Mouse (Mus musculus) embryo, embryonic 11 days (tissue): ENCODE measurements at regions not wholly inside any gene's neighbourhood (a gene's known extent, or its start where the extent isn't known, plus 50 kb on each side); places are given as distances from the start of the nearest gene placed in this dataset.

Experiments
- DNase-seq: peaks from one replicate; pipeline ENCODE4 v3.0.0-alpha.2; 2015

GRCm38 (mm10) chr11:50547776-50548175 lies 54.1 kb upstream of the Adamts2 start:
- no peak for DNase-seq

DNA sequence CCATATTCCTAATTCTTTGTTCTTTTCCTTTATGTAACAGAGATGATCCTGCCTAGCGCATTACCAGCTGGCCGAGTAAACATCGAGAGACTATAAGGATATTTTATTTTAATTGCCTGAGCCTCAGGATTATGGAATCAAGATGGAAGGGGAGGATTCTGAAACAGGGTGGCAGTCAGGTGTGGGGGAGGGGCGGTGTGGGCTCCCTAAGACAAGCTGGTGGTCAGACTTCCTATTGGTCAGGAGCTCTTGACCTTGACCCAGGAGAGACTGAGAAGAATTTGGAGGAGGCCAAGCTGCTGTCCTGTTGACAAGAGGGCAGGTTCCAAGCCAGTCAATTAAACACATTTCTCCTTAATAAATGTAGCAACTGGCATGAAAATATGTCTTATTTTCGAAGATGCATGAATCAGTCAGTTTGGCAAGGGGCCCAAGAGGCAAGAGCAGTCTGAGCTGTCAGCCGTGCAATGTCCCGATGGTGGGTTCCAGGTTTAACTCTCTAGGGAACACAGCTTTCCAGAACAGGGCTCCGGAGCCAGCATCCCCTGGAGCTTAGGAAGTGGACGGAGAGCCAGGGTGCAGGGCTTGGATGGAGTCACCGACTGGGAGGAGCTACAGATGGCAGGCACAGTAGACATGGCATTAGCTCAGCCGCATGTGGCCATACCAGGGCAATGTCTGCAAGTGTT lies 55.3 kb upstream of the Adamts2 start:
- DNase-seq: no peak

- no peak for DNase-seq
Observed at GRCm38 (mm10) chr11:50545421-50545820, 56.5 kb upstream of the Adamts2 start.

- no peak for DNase-seq
Observed at GRCm38 (mm10) chr11:50540136-50540535, 61.7 kb upstream of the Adamts2 start.

- DNase-seq: no peak
Observed at GRCm38 (mm10) chr11:50534266-50534665, 67.6 kb upstream of the Adamts2 start.

DNA sequence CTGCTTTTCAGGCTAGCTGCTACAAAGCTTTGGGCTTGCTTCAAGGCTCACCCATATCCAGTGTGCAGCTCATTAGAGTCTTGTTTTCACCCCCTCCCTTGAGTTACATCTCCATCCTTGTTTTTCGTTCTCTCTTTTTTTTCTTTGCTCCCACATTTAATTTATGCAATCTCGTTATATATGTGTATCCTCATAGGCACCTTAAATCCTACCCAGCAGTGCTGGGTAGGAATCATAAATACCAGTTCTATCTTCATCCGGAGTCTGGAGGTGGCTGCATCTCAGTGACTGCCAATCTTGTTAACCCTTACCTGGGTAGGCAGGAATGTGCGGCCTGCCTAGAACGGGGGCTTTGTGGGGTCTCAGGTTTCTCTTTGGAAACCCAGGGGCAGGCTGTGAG lies 74.0 kb upstream of the Adamts2 start:
- no peak for DNase-seq

GRCm38 (mm10) chr11:50520162-50520561 lies 81.7 kb upstream of the Adamts2 start:
- DNase-seq: no peak

DNA sequence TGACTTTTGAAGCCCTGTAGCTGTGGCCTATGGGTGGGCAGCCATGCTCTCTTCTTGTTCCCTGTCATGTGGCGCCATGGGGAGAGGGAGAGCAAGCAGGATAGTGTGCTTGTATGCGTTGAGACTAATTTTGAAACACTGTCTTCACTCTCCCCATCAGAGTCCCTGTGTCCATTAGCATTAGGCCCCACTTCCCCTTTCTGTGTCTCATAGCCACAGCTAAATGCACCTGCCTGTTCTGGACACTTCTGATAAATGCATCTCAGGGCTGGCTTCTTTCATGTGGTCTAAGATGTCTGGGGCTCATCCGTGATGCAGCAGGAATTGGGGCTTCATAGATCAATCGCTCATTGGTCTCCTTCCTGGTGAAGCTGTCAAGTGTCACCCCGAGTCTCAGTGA lies 77.0 kb upstream of the Rufy1 start:
- no peak for DNase-seq

DNA sequence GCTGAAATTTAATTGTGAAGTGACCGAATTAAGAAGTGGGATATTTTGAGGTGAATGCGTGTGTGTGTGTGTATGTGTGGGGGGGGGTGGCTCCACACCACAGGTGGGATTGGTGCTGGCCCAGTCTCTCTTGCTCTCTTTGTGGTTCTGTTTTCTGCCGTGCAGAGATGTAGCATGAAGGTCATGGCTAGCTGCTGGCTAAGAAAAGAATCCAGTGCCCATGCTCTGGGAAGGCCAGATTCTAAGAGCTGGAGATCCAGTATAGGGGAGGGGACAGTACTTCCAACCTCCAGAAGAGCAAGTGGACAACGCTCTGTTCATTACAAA lies 76.5 kb upstream of the Rufy1 start:
- no peak for DNase-seq

DNA sequence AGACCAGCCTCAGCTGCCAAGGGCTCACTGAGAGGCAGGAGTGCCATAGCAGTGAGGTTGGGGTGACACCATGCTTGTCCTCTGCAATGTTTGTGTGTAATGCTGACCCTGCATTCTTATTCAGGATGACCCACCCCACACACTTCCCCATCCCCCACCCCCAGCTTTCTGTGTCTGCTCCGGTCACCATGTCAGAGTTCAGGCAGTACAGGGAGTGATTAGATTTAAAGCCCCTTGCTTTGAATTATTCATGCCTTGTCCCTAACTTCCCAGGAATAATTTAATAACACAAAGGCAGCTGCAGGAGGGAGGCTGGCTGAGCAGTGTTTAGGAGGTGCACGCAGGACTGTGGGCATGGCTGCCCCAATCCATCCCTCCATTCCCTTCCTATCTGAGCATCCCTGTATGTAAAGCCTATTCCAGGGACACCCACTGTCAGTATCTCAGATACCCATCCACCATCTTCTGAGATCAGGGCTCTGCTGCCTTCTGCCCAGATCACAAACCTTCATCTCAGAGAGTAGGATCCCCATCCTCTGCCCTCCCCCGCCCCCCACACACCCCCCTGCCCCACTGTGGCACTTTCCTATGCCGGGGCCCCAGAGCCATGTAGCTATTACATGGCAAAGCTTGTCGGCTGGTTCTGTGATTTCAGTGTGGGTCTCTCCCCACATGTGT lies 76.0 kb upstream of the Rufy1 start:
- DNase-seq: peak; percentile 55

DNA sequence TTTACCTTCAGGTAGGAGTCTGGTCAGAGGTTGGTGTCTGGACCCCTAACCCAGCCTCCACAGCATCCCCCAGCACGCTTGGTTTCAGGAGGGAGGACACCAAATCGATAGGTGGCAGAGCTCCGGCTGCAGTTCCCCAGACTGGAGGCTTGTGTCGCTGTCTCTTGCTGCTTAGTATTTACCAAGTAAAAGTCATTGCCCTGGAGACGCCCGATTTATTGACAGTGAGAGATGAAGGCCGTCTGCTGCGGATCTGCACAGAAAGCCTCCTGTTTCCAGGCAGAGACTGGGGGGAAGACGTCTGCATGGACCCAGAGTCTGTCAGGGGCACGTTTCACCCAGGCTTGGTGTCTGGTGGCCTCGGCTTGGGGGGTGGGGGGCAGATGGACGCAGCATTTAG lies 70.4 kb upstream of the Rufy1 start:
- no peak for DNase-seq

GRCm38 (mm10) chr11:50493123-50493476 lies 62.2 kb upstream of the Rufy1 start:
- no peak for DNase-seq

DNA sequence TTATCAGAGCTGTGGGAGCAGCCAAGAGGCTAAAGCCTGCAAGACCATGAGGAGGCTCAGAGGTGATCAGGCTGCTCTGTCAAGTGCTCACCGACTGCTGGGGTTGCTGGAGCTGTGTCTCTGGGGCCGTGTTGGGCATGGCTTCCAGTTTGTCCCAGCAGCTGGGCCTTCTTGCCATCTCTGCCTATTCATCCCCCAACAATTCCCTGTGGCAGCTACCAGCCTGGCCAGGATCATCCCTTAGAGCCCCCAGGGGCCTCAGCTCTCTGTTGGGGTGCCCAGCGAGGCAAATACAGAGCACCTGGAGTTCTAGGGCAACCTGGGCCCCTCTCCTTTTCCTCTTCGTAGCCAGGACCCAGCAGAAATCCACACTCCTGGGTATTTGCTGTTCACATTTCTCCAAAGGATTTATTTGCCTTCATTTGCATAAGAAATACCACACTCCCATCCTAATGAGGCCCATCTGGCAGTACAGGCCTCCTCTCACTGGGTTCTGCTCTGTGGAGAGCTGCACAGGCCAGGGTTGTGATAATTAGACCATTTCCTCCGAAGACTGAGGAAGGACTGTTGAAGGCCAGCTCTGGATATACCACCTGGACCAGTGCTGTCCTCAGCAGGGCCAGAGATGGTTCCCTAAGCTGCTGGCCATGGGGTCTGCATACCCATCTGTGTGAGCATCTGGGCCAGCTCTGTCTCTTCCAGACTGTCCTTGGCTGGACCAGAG lies 61.6 kb upstream of the Rufy1 start:
- DNase-seq: no peak

- no peak for DNase-seq
Observed at GRCm38 (mm10) chr11:50483821-50484220, 52.9 kb upstream of the Rufy1 start.

- no peak for DNase-seq
Observed at GRCm38 (mm10) chr11:50483116-50483515, 52.2 kb upstream of the Rufy1 start.

- DNase-seq: no peak
Observed at GRCm38 (mm10) chr11:50482607-50483006, 51.7 kb upstream of the Rufy1 start.
